Mouse (Mus musculus): ENCODE data around the gene Ribc2.

Gene Ribc2

DNA sequence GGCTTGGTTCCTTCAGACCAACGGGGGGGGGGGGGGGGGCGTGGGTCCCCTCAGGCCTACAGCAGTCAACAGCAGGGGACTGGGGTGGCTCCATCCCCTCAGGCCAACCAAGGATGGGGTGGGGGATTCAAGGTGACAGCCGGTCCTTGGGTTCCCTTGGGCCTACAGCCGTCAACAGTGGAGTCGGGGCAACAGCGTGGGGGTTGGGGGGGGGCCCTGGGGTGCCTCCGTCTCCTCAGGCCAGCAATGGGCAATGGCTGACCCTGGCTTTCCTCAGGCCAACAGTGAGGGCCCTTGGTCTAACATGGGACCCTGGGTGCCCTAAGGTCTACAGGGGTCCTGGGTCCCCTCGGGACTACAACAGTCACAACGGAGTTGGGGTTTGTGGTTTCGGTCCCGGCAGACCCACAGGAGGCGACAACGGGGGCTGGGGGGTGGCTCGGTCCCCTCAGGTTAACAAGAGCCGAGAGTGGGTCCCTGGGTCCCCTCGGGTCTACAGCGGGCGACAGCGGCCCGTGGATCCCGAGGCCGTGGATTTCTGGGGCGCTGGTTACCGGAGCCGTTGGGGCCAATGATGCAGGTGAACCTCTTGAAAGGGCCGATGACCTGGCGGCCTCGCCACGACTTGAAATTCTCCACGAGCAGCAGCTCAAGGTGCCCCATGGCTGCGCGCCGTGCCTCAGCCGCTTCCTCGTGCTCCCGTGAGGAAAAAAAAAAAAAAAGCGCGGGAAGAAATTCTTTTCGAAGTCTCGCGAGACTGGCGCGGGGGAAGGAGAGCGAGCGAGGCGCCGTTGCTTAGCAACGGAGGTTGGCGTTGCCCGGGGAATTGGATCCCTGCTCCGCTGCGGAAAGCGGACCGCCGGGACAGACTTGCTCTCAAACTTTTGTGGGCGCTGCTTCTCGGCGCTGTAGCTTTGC lies at the start of gene Ribc2, which contains the start of gene Smc1b:
TSS of gene Ribc2 (plus strand) at position 804 of the 918 bp plus-strand sequence.
TSS of gene Smc1b (minus strand) at position 690 of the 918 bp plus-strand sequence.
- peak; percentile 47 to 58 for DNase-seq (ENCODE audit: low spot score in 2 of 2)

DNA sequence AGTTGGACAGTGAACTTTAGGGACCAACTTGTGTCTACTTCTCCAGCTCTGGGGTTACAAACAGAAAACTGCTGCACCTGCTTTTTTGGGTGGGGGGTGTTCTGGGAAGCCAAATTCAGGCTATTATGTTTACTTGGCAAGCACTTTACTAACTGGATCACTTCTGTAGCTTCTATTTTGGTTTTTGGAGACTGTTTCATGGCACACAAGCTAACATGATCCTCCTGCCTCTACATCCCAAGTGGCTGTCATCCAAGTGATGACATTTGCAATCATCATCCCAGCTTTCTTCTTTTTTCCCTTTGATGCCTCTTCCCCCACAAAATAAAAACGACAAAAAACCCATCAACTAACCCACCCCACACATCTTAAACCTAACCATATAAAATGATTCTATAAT lies 46.2 kb upstream of the Ribc2 start:
- no peak for DNase-seq (ENCODE audit: low spot score in 2 of 2)

DNA sequence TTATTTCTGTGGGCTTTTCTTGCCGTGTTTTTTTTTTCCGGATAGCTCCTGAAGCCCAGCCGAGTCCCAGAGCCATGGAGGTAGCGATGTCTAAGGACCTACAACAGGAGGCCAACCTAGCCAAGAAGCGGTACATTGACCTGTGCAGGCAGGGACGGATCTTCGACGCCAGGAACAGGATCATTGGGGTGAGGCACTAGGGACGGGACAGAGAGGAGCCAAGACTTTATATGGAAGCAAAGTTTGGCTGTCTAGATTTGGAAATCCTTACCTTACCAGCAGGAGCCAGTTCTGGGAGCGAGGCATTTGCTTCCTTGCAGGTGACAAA lies 279 bp downstream of the Ribc2 start:
- no peak for DNase-seq (ENCODE audit: low spot score in 2 of 2)

DNA sequence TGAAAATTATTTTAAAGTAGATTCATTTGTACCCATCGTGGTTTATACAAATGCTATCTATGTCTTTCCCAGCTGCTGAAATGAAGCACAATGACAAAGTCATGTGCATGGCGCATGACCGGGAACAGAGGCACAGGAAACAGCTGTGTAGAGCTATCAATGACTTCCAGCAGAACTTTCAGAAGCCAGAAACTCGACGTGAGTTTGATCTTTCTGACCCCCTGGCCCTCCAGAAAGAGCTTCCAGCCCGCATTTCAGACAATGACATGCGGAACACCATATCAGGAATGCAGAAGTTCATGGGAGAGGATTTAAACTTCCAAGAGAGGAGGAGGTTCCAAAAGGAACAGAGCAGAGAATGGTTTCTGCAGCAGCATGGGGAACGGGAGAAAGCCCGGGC lies 3.3 kb downstream of the Ribc2 start:
- DNase-seq (ENCODE audit: low spot score in 2 of 2) = no peak

DNA sequence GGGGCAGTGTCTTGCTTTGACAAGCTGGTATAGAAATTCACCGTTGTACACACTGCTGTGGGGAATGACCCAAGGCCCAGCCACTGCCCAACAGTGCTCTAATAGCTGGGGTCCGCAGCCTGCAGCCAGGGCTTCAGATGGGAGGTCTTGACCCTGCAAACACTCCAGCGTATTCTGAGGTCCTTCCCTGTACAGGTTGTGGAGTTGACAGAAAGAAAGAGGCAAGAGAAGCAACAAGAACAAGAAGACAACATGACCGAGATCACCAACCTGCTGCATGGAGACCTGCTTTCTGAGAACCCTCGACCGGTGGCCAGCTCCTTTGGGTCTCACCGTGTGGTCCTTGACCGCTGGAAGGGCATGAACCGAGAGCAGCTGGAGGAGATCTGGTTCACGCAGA lies 9.4 kb downstream of the Ribc2 start:
- no peak for DNase-seq (ENCODE audit: low spot score in 2 of 2)

DNA sequence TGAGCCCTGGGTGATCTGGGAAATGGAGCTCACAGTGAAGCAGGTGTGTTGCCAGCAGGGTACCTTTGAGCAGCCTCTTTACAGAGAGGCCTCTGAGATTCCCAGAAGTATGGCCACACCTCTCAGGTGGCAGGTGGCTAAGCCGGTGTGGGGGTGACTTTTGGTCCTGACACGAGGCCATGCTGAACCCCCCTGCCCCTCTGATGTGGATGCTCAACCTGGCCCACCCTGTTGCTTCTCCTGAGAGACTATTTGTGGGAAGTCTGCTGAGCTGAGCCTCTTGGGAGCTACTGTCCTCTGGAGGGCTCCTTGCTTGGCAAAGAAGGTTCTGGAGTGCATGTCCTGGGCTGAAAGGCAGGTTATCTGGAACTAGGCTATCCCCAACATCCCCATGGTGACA lies 10.6 kb downstream of the Ribc2 start:
- no peak for DNase-seq (ENCODE audit: low spot score in 2 of 2)

- no peak for DNase-seq (ENCODE audit: low spot score in 2 of 2)
Observed at GRCm38 (mm10) chr15:85143161-85143560, 11.3 kb downstream of the Ribc2 start.

GRCm38 (mm10) chr15:85143747-85144146 lies 11.9 kb downstream of the Ribc2 start:
- no peak for DNase-seq (ENCODE audit: low spot score in 2 of 2)

DNA sequence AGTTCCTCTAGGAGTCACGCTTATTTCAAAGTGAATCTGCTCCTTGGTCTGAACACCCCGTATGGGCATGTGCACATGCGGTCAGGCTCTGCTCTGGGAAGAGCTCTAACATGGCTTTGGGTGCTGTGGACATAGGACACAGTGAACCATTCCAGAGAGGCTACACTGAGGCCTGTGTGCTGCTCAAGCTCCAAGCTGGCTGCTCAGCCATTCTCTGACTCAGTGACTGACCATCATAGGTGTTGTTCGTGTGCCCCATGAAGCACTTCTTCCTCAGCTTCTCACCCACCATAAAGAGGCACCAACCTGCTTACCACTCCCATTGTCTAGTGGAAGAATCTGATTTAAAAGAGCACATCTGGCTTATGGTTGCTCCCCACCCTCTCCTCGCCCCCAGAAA lies 12.4 kb downstream of the Ribc2 start:
- DNase-seq (ENCODE audit: low spot score in 2 of 2) = no peak

- peak; percentile 41 to 51 for DNase-seq (ENCODE audit: low spot score in 2 of 2)
Observed at GRCm38 (mm10) chr15:85151433-85151918, 19.6 kb downstream of the Ribc2 start.

GRCm38 (mm10) chr15:85152577-85152976 lies 20.7 kb downstream of the Ribc2 start:
- no peak for DNase-seq (ENCODE audit: low spot score in 2 of 2)

GRCm38 (mm10) chr15:85154091-85154490 lies 22.2 kb downstream of the Ribc2 start:
- no peak for DNase-seq (ENCODE audit: low spot score in 2 of 2)

DNA sequence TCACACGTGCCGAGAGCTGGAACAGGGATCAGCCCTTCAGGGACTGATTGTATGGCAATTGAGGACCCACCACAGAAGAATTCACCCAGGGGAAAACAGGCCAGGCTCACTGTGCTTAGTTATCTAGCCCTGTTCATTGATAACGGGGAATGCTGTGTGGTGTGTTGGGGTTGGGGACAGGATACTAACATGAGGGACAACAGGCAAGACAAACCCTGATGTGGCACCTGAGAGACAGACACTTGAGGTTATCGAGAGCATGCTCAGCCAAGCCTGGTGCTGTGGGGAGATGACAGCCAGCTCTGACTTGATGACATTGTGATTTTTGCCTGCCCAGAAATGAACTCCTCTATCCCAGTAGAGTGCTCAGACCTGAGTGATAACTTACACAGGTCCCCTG lies 24.3 kb downstream of the Ribc2 start:
- DNase-seq (ENCODE audit: low spot score in 2 of 2) = no peak

DNA sequence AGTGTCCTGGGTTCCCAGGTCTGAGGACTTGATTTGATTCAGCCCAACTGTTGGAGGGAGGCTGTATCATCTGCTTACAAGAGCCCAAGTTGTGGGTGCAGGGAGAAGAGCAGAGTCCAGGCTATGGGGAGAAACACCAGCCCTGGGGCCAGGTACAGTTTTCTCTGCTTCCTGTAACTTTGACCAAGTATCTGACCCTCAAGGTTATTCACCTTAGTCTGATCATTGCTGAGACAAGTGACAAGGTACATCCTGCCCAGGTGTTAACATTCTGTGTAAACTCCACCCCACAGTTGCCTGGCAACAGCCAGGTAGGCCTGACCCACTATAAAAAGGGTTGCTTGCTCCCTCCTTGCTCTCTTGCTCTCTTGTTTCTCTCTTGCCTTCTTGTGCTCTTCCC lies 29.5 kb downstream of the Ribc2 start:
- DNase-seq (ENCODE audit: low spot score in 2 of 2) = no peak

GRCm38 (mm10) chr15:85162693-85163663 lies 31.1 kb downstream of the Ribc2 start:
- DNase-seq (ENCODE audit: low spot score in 2 of 2) = no peak

GRCm38 (mm10) chr15:85166433-85166933 lies 34.6 kb downstream of the Ribc2 start:
- DNase-seq (ENCODE audit: low spot score in 2 of 2) = no peak

- DNase-seq (ENCODE audit: low spot score in 2 of 2) = no peak
Observed at GRCm38 (mm10) chr15:85167086-85167679, 35.3 kb downstream of the Ribc2 start.

DNA sequence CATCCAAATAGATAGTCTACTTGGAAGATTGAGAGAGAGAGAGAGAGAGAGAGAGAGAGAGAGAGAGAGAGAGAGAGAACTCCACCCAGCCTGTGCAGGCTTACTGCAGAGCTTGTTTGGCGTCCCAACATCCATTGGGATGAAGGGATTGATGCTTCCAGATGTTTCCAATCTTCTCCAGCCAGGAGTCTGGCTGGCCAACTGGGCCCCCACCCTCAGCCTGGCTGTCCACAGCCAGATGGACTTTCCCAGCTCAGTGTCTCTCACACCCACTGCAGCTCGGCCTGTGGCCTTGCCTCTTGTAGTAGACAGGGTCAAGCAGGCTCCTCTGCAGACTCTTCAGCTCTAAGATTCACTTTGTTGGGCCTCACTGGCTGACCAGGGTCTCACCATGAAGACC lies 40.2 kb downstream of the Ribc2 start:
- DNase-seq (ENCODE audit: low spot score in 2 of 2) = no peak

DNA sequence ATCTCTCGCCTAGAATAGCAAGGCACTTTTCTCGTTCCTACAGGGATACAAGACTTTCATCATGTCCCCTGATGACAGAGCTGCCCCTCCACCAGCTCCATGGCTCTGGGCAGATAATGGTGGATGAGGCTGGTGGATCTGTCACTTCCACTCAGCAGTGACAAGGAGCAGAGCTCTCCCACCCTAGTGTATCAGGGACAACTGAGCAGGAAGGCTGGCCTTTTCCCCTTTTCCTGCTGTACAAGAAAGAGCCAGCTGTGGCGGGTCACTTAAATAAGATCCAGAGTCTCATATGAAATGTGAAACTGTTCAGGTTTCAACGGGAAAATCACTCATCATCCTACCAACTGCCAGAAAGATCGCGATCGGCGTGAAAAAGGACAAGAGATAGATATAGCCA lies 41.5 kb downstream of the Ribc2 start:
- DNase-seq (ENCODE audit: low spot score in 2 of 2) = no peak

DNA sequence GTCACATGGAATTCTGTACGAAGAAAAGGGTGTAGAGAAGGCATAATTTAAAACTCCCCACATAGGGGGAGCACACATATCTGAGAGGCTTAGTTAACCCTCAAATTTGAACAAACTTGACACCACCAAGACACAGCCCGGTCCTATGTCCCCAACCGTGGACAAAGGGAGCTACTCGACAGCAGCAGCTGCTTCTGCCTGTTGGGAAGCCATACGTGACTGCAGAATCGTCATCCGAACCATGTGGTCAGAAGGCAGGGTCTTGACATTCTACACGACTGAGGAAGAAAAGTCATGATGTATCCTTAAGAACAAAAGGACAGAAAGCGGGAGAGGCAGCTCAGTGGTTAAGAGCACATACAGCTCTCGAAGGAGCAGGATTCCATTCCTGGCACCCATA lies 42.2 kb downstream of the Ribc2 start:
- no peak for DNase-seq (ENCODE audit: low spot score in 2 of 2)

DNA sequence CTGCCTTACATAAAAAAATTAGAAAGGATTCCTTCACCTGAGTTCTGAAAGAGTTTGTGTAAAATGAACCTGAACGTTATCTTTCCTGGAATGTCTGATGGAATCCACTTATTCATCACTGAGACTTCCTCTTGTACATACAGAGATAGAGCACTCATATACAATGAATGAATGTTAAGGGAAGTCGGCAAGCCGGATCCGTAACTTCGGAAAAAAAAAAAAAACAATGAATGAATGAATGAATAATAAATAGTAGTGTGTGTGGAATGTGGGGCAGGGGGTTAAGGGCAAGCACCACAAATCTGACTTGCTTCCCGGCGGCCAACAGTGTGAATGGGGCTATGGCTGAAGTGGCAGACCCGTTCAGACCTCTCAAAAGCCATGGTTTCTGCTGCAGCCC lies 45.7 kb downstream of the Ribc2 start:
- DNase-seq (ENCODE audit: low spot score in 2 of 2) = no peak

DNA sequence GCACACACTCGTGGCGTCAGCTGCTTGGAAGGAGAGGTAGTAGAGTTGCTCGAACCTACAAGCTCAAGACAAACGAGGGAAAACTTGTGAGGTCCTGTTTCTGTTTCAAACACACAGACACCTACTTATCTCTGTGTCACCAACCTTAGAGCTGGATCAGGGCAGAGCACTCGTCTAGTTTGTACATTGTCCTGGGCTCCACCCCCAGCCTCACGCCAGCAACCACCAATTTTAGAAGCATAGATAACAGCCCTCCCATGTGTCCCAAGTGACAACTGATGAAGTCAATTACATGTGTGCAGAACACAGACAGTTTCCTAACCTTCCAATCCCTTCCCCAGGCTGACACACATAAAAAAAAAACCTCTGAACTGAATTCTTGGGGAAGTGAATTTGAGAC lies 46.3 kb downstream of the Ribc2 start:
- no peak for DNase-seq (ENCODE audit: low spot score in 2 of 2)
